Mouse (Mus musculus): ENCODE data around the gene Btbd9.
"Not testable (repeated sequence)": the region's sequence is repeated elsewhere in the genome, so short reads cannot be mapped to it uniquely, and the experiment has no call there.

The Btbd9 gene

DNA sequence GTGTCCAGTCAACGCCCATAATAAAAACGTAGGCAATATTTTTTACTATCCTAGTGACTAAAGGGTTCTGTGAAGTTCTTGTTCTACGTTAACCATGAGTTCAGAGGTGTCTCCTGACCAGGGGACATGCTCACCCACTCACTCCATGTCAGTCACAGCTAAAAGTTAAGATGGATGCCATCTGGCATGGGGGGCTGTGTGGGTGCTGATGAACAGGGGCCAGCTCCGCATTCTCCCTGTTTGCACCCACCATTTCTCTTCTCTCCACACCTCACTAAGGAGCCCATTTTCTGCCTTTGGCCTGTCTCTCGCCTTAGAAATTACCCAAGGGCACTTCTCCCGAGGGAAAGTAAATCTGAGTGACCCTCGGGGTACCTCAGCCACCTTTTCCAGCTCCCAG, 63.8 kb downstream of the Btbd9 start:
- DNase-seq (ENCODE audit: low spot score), result no peak

DNA sequence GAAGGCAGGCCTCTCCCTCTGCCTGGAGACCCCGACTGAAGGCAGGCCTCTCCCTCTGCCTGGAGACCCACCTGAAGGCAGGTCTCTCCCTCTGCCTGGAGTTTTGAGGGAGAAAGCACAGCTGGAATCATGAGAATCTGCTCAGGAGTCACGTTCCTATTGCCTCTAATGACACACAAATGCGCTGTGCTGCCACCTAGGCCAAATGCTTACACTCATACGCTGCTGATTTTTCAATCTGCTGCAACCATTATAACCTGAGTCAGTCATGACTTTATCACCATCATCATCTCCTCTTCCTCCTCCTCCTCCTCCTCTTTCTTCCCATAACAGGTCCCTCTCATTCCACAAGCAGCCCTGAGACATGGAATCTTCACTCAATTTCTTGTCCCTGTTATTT, 64.3 kb downstream of the Btbd9 start:
- DNase-seq (ENCODE audit: low spot score), result no peak

DNA sequence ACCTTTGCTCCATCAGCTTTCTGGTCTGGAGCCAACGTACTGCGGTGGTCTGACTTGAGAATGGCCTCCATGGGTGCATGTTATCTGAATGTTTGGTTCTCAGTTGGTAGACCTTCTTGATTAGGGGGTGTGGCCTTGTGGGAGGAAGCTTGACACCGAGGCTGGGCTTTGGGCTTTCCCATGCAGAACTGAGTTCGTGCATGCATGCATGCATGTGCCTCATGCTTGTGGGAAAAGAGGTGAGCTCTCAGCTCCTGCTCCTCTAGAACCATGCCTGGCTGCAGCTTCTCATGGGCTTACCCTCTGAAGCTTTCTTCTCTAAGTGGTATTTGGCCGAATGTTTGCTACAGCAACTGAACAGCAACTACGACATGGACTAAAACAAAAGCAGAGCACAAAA, 64.9 kb downstream of the Btbd9 start:
- DNase-seq (ENCODE audit: low spot score), result no peak

DNA sequence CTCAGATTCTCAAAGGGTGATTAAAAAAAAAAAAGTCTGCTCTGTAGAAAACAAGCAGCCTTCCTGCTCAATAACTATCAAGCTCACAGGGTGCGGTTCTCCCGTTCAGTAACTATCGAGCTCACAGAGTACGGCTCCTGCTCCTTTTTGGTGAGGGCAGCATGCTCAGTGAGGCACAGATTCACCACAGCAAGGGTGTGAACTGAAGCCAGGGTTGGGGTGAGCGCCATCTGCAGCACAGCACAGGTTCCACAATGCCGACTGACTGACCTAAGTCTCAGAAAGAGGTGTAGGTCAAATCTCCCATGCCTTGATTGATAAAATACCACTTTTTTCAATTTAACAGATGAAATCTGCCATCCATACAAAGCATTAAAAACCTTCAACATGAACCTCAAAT, 66.1 kb downstream of the Btbd9 start:
- DNase-seq (ENCODE audit: low spot score), result no peak

DNA sequence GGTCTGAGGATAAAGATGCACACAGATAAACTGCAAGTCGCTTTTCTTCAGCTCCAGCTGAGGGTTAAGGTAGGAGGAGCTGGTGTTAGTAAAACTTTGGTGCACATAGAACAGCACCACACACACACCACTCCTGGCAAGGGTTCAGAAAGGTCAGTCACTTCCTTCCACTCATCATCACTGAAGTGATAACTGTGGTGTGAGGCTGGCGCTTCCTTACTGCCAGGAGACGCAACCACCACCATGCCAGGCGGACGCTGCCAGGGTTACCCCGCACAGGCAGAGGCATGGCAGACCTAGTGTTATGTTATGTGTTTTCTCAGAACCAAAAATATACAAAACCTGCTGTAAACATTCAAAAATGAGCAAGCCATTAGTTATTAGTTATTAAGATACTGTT, 66.6 kb downstream of the Btbd9 start:
- no peak for DNase-seq (ENCODE audit: low spot score)

DNA sequence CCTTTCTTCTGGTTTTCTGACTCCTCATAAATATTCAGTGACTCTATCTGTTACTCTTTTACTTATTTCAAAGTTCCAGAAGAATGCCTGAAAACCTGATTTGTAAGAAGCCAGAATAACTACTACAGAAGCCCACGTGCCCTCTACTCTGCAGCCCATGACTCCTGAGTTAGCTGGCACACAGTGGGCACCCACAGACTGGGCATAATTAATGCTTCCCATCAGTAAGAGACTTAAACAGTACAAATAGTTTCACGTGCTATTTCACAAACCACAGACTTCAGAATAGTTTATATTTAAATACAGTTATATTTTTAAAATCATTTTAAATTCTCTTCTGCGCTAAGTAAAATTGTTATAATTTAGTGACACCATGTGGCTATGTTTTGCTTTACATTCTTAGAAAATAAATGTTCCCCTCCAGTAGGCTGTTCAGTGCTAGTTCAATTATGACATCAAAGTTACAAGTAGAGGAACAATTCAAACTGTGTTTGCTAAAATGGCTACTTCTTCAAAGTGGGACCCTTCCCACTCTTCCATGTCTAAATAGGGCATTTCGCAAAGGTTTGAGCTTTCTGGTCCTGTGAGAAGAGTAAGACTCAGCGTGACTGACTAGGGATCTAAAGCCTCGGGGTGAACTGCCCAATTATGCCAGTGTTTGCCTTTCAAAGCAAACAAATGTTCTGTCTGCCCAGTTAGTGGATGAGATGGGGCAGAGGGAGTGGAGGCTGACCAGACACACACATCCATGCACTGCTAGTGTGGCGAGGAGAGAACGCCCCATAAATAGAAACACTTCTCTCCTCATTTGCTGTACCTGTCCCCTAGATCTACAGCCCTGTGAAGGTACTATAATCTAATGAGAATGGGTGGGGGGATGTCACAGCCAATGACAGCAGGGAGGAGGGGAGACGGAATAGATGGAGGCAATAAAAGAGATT, 68.4 kb downstream of the Btbd9 start:
- no peak for DNase-seq (ENCODE audit: low spot score)

DNA sequence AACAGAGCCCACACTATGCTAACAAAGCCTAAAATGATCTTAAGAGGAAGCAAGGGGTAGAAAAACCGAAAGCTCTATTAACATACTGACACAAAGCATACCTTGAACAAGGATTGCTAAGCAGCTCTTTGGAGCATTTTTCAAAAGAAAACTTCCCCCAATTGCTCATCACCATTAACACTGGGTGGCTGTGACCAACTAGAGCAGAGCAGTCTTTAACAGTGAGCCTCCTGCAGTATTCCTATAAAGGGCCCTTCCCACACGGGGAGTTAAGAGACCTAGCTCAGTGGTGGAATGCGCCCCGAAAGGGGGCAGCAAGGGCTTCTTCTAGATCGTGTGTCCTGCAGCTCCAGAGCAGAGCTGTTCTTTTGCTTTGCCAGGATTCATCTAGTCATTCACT, 69.4 kb downstream of the Btbd9 start:
- DNase-seq (ENCODE audit: low spot score), result no peak

DNA sequence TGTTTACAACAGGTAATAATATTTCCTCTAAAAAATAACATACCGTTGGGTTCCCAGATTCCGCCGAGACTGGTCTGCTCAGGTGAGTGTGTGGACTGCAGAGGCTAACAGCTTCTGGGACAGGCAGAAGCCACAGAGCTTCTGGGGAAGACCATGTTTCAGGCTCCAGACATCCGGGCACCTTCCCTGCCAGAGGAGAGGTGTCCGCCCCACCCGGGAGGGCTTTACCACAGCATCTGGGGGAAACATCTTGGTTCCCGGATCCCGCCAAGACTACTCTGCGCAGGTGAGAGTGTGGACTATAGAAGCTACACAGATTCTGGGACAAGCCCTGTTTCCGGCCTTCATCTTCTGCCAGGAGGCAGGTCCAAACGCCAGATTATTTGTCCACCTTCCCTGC, 76.7 kb downstream of the Btbd9 start:
- not testable (repeated sequence) for DNase-seq (ENCODE audit: low spot score)

DNA sequence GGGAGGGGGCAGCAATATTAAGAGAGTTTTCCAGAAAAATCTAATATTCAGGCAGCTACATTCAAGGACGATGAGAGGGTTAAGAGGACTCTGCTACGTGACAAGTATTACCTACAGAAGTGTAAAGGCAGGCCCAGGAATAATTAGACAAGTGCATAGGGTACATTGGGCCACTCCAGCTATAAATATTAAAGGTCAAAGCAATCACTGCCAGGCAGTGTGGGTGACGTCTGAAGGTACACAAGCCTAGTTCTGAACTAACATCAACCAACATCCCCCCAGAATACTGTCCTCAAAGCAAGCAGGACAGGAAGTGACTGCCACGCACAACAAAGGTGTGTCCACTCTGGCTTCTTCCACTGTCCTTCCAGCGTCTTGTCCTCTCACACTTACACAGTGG, 77.5 kb downstream of the Btbd9 start:
- DNase-seq (ENCODE audit: low spot score), result no peak

DNA sequence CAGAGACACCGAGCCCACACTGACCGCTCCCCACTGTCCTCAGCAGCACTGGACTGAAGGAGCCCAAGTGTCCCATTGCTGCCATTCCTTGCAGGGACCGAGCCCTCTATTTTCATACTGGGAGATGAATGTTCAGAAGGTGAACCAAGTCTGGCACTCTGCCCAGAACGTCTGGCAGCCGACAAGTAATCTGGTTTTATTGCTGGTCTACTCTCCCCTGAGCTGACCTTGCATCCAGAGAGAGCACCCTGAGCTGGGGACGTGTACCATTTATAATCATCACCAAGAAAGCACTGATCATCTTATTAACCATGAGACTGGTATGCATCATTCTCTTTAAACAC, 77.9 kb downstream of the Btbd9 start:
- no peak for DNase-seq (ENCODE audit: low spot score)

DNA sequence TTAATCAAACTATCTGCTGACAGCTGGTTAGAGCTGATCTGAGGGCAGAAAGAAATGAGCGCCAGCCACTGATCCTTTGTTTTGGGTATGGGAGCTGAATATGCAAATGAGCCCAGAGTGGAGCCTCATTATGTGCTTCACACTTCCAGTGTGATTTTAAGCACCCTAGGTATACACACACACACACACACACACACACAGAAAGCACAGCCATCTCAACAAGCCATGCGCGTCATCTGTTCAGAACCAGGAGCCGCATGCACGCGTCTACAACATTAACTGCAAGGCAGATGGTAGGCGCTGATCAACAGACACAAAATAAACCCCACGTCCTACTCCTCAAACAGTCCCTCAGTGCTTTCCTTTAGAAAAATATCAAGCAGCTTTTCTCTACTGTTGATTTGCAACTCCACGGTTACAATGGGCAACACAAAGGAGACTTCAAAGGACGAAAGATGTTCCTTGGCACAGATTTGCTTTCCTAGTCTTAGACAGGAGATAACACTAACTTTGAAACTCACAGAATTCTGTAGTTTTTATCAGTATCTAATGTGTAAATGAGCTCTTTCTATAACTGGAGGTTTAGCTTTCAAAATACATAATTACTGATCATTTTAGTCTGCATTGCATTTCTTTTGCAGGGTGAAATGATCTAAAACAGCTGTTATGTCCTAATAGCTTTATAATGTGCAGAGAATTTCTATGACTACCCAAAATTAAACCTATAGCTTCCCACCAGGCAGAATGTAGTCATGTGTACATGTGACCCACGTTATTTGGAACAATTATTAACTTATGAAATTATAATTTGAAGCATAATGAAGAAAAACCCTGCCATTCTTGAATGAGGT, 78.5 kb downstream of the Btbd9 start:
- no peak for DNase-seq (ENCODE audit: low spot score)

DNA sequence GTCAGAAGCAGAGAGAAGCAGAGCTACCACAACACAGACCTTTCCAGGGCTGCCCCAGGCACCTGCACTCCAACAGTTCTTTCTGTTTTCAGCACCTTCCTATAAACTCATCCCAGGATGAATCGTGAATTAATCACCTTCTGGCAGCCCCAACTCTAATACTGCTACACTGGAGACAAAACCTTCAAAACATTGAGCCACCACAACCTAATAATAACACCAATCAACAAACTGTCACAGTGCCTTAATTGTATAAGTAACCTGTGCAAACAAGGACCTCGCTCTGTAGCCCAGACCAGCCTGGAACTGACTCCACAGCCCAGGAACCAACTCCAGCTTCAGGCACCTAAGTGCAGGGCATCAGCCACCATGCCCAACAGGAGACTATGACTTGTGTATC, 80.7 kb downstream of the Btbd9 start:
- no peak for DNase-seq (ENCODE audit: low spot score)

DNA sequence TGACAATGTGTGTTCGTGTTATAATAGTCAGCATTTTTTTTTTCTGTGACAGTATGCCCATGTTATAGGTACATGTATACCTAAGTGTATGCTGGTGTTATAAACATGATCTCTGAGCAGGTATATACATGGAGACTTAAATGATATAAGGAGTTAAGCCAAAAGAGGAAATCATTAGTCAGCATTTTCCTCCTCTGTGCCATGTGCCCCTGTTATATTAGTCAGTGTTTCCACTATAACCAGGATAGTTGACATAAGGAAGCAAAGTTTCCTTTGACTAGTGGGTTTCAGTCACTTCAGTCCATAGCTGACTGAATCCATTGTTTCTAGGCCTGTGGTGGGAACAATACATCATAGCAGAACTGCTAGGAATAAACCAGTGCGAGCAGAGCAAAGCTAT, 81.1 kb downstream of the Btbd9 start:
- no peak for DNase-seq (ENCODE audit: low spot score)

DNA sequence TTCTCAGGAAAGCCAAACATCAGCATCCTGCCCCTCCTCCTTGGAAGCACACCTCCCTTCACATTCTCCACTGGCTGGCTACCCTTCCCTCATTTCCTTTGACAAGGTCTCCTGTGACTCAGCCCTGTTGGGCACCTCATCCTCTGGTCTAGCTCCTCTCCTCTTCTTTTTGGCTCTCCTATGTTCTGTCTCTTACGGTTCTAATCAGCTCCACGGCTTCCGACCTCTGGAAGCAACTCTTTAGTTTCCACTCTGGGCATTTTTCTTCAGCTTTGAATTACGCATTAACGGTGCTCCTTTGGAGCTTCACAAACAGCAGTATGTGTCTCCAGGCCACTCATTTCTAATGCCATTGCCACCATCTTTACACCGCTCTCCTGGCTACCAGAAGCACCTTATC, 82.8 kb downstream of the Btbd9 start:
- no peak for DNase-seq (ENCODE audit: low spot score)

DNA sequence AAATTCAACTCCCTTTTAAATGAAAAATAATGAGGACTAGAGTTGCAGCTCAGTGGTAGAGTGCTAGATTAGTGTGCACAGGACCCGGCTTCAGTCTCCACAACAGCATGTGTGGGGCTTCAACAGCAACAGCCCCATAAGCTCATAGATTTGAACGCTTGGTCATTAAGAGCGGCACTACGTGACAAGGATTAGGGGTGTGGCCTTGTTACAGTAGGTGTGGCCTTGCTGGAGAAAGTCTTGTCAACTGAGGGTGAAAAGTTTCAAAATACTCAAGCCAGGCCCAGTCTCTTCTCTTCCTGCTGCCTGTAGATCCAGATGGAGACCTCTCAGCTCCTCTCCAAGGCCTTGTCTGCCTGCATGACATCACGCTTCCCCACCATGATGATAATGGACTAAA, 84.1 kb downstream of the Btbd9 start:
- no peak for DNase-seq (ENCODE audit: low spot score)

DNA sequence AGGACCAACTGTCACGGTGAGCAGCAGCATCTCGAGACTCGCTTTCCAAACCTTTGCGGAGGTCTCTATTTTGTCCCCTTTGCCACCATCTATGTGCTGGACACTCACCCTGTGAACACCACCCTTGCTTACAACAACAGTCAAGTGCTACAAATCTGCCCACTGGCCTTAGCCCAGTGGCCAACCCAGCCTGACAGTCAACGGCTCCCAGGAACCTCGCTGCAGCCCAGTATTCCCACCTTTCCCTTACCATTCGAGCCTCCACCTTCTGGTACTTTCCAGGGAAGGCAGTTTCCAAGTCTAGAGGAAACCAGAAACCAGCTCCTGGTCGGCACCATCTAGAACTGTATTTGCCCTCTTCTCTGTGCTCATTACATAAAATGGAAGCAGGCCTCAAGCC, 84.7 kb downstream of the Btbd9 start:
- no peak for DNase-seq (ENCODE audit: low spot score)

DNA sequence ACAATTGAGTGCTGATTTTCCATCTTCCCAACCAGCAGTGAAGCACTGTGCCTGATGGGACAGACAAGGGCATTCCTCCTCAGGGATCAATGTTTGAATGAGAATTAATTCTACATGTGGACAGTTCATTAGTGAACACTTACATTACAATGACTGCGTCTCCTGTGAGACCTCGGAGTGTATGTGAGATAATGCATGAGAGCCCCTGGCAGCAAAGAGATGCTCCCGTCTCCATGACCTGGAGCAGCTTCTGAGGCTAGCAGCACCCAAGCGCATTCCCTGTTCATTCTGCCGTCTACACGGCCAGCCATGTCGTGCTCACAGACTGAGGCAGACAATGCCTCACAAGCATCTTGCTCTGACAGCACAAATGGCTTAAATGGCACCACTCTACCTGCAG, 85.7 kb downstream of the Btbd9 start:
- no peak for DNase-seq (ENCODE audit: low spot score)

DNA sequence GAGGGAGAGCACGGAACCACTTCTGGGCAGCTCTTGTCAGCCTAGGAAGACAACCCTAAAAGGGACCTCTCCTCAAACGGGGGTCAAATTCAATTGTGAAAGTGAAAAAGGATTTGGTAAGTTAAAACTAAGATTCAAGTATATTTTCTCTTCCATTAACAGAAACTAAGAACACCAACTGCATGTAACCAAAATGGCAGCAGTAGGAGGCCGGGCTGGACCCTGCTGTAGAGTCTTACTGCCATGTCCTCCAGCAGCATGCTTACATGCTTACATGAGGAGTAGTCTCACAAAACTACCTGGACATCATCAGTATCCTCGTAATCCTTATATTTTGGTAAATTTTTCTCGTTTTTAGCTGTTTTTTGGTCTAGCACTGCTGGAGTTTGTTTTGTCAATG, 86.2 kb downstream of the Btbd9 start:
- DNase-seq (ENCODE audit: low spot score), result no peak

DNA sequence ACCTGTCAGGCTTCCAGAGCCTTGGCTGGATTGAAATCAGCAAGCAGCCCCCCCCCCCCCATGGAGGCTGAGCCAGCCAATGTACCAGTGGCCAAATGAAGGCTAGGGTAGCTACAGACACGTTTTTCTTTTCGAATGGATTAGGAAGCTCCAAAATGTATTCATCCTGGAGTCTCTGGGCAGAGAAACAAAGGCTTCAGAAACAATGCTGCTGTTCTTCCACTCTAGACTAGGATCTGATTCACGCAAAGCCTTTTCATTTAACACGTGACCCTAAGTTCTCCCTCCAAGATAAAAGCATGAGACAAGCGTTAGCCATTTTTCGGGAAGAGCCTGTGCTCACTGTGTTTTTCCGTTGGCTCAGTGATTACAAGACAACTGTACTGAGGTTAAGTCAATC, 86.7 kb downstream of the Btbd9 start:
- DNase-seq (ENCODE audit: low spot score), result no peak

DNA sequence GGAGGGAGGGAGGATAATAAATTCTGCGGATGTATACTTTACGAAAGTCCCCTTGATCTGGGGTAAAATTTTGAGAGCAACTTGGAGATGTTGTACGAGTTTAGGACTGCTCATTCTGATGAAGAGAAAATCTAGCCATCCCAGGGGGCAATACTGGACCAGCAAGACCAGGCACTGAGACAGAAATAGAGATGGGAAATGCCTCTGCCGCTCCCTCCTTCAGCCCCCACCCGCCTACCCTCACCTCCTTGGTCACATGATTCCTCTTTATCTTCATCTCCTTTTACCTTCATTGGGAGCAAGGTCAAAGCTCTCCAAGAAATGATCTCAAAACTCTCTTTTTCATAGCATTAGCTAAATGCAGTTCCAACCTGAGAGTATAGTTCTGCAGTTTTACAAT, 88.6 kb downstream of the Btbd9 start:
- DNase-seq (ENCODE audit: low spot score), result no peak

DNA sequence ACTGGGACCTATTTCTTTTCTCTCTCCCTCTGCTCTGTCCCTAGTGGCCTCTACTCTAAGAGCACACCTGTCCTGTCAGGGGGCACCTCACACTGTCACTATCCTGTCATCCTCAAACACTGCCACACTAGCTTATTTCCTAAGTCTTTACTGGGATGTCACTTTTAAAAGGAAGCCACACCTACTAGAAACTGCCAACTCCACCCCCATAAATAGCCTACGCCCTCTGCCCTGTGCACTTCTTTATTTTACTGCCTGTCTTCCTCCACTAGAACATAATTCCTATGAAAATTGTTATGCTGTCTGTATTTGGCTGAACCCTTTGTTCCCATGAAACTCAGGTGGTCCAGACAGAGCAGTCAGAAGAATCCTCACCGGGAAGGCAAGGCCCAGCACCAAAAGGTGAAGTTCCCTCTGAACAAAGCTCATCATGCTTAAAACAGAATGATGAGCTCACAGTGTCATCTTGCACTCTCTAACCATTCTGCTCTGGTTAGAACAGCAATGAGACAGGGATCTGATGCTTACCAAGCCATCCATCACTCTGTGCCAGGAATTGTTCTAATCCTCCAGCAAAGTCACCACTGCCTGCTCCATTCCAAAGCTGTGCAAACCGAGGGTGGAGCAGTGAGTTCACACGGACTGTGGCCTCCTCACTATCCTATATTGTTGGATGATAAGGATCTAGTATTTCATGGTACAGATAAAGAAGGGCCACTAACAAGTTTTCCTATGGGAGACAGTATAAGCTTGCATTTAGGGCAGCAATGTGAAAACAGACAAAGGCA, 91.0 kb downstream of the Btbd9 start:
- DNase-seq (ENCODE audit: low spot score), result no peak

DNA sequence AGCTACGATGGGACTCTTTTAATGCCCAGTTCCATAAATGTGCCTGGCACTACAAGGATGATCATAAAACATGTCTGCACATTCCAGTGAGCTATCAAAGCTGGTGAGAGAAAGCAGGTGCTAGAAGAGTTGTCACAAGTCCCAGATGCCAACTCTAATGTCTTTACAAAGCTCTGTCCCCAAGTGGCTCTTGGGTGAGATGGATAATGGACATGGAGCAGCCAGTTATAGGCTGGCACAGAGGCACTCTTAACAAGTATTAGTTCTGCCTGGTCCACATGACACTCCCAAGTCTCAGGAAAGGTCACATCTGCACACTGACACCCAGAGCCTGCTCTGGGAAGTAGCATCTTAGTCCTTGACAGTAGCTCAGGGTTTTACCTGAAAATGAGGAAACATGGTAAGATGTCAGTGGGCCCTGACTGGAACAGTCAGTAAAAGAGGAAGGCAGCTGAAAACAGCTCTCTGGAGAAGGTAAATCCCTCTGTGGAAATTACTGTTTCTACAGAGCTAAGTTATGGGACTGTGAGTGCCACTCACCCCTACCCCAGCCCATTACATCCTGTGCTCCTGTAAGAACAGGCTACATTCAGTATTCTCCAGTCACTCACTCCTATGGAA, 91.7 kb downstream of the Btbd9 start:
- DNase-seq (ENCODE audit: low spot score), result no peak

Measured in urinary bladder, postnatal 10 days (tissue).